Mouse (Mus musculus) lung, postnatal 0 days (tissue): Measurements from ENCODE around the gene Cpd. TPM values are rescaled to one million over a fixed set of nuclear protein-coding genes. Genes with fewer than 3 reads are reported as not detected.
A peak's percentile ranks its signal among the peaks of the same experiment; 100 is the strongest.

ENCODE experiments used
- ATAC-seq: fragments of 200-750 bp; cut with Nextera tagmentation; 2 replicates; pipeline ENCODE4 v1.8.0; 2017; ENCODE audit warnings: moderate library complexity
- DNase-seq: peaks from one replicate; pipeline ENCODE4 v3.0.0-alpha.2; 2016; ENCODE audit warnings: low spot score
- H3K27ac ChIP-seq: fragments of 300-500 bp; sonication (generic); 2 replicates; pipeline ENCODE4 v1.5.1; 2014; ENCODE audit warnings: antibody characterized with exemption, mild to moderate bottlenecking, low read length, mixed read lengths
- H3K27me3 ChIP-seq: fragments of 300-500 bp; sonication (generic); replicated peaks from 2 replicates; pipeline ENCODE4 v1.6.1; 2014; ENCODE audit warnings: low read length, mixed read lengths; ENCODE audit not compliant: insufficient read depth
- H3K36me3 ChIP-seq: fragments of 300-500 bp; sonication (generic); 2 replicates; pipeline ENCODE4 v1.6.1; 2014; ENCODE audit warnings: low read length, mixed read lengths; ENCODE audit not compliant: insufficient read depth
- H3K4me1 ChIP-seq: fragments of 300-500 bp; sonication (generic); 2 replicates; pipeline ENCODE4 v1.6.1; 2014; ENCODE audit warnings: antibody characterized with exemption, low read depth, low read length, mixed read lengths; ENCODE audit not compliant: insufficient read depth
- H3K4me2 ChIP-seq: fragments of 300-500 bp; sonication (generic); replicated peaks from 2 replicates; pipeline ENCODE4 v1.6.1; 2014; ENCODE audit warnings: low read depth, mild to moderate bottlenecking, low read length, moderate library complexity, mixed read lengths
- H3K4me3 ChIP-seq: fragments of 300-500 bp; sonication (generic); 2 replicates; pipeline ENCODE4 v1.5.1; 2014; ENCODE audit warnings: low read depth, low read length
- H3K9ac ChIP-seq: fragments of 300-500 bp; sonication (generic); replicated peaks from 2 replicates; pipeline ENCODE4 v1.6.1; 2014; ENCODE audit warnings: low read depth, mild to moderate bottlenecking
- H3K9me3 ChIP-seq: fragments of 300-500 bp; sonication (generic); 2 replicates; pipeline ENCODE4 v1.6.1; 2016; ENCODE audit warnings: low read length, mixed read lengths
- CTCF ChIP-seq: IDR thresholded peaks from 2 replicates; pipeline ENCODE4 v1.5.1; 2016; ENCODE audit warnings: antibody characterized with exemption, mild to moderate bottlenecking
- EP300 ChIP-seq: IDR thresholded peaks from 2 replicates; pipeline ENCODE4 v1.6.1; 2016; ENCODE audit warnings: antibody characterized with exemption, mild to moderate bottlenecking, control low read depth
- WGBS: fragments of 180-500 bp; shearing (Covaris S2); extraction: QIAGEN DNeasy Blood & Tissue Kit; methylation state at CpG from one replicate; pipeline ENCODE4 v1.1.7; 2014; 5-methylcytosine and 5-hydroxymethylcytosine counted together
- polyA plus RNA-seq: library from polyadenylated mRNA; unstranded; fragments of >200 nt; fragmentation: Nextera tagmentation; extraction: Ambion mirVana; gene quantifications from 2 replicates; pipeline ENCODE4 v1.2.1, GENCODE M21; 2015

Cpd gene
- polyA plus RNA-seq, 1 experiment from 2014 or later = 15.7 TPM

DNA sequence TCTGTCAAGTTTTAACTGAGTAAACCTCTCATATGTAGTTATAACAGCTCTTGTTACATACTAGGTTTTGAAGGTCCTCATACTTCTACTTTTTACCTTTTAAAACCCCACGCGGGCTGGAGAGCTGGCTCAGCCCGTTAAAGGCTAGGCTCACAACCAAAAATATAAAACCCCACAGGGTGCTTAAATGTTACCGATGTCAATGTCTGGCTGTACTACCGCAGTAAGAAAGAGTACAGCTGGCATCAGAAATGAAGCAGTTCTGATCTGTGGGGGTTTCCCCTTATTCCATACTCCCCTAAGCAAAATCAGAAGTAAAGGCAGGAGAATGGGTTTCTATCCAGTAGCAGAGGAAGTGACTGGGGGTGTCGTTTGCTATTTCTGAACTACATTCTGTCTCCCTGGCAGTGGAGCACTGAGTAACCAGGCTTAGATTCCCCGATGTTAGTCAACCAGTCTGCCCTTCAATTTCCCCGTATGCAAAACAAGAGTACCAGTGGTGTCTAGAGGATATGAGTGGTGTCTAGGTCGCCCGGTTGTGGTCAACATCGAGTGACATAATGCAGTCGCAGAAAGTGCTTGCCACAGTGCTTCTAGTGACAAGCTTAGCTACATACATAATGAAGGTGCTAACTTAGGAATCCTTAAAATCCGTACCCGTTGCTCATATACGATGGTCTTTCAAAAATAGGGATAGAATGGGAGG, 1.4 kb downstream of the Cpd start:
- peak; percentile 52 for DNase-seq
- peak overlapping the region; percentile 93 for H3K4me2 ChIP-seq
- WGBS = 10% methylated on average over 15 of the region's 15 CpGs
- H3K27ac ChIP-seq = peak overlapping the region; percentile 91; the same call in 1 of the 2 replicates
- TF ChIP-seq EP300 = no peak
- no peak for TF ChIP-seq CTCF
- no peak for ATAC-seq
- H3K4me1 ChIP-seq = peaks cover 13% of the 10 kb centered on the region; the same call in 1 of the 2 replicates
- H3K9me3 ChIP-seq = no peaks in the 10 kb centered on the region
- peak overlapping the region; percentile 76 for H3K9ac ChIP-seq
- H3K27me3 ChIP-seq = no peaks in the 10 kb centered on the region
- H3K4me3 ChIP-seq = peak overlapping the region; percentile 93
- no peaks in the 10 kb centered on the region for H3K36me3 ChIP-seq

DNA sequence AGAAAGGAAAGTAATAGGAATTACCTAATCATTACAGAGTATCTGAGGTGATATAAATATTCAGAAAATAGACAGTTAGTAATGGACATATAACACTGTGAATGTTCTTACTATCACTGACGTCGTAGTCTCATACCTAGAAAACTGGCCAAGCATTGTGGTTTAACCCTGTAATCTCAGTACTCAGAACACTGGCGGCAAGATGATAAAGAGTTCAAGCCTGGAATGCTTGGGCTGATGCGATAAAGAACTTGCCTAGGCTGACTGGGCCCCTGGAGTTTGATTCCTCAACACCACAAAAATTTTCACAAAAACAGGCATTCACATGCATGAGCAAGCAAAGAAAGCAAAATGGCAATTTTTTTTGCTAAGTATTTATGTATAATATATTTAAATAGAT, 8.2 kb downstream of the Cpd start:
- H3K4me1 ChIP-seq = no peaks in the 10 kb centered on the region
- H3K36me3 ChIP-seq = peaks cover 4% of the 10 kb centered on the region; the same call in 1 of the 2 replicates
- H3K27me3 ChIP-seq = no peaks in the 10 kb centered on the region
- no peak for TF ChIP-seq CTCF
- no peak for TF ChIP-seq EP300
- H3K9ac ChIP-seq = no peak overlapping the region
- ATAC-seq (no peak), DNase-seq (no peak)
- no peak overlapping the region for H3K4me2 ChIP-seq
- WGBS = 75% methylated on average over 4 of the region's 4 CpGs
- no peak overlapping the region for H3K4me3 ChIP-seq
- H3K9me3 ChIP-seq = no peaks in the 10 kb centered on the region
- no peak overlapping the region for H3K27ac ChIP-seq

DNA sequence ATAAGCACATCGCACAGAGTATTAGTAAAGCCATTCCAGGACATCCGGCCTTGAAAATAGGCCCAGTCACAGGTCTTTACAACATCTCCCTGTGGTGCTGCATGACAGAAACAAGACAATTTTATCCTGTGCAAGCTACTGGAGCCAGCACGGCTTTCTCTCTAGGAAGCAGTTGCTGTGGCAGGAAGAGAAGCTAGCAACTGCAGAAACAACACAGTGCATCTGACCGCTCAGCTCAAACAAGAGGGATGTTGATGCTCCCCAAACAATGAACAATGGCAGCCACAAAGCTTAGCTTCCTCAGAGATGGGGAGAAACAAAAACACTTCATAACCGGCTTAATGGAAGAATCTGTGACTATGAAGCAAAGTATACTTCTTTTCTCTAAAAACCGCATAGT, 10.5 kb downstream of the Cpd start:
- Histone ChIP-seq H3K27me3 (no peaks in the 10 kb centered on the region), H3K27ac (no peak overlapping the region), H3K4me1 (no peaks in the 10 kb centered on the region), H3K9ac (no peak overlapping the region), H3K9me3 (no peaks in the 10 kb centered on the region), H3K4me3 (no peak overlapping the region), H3K36me3 (peaks cover 4% of the 10 kb centered on the region; the same call in 1 of the 2 replicates), H3K4me2 (no peak overlapping the region)
- peak; percentile 30; the same call in 1 of the 2 replicates for ATAC-seq
- TF ChIP-seq CTCF (no peak), EP300 (no peak)
- DNase-seq = no peak
- WGBS = 57% methylated on average over 6 of the region's 6 CpGs

DNA sequence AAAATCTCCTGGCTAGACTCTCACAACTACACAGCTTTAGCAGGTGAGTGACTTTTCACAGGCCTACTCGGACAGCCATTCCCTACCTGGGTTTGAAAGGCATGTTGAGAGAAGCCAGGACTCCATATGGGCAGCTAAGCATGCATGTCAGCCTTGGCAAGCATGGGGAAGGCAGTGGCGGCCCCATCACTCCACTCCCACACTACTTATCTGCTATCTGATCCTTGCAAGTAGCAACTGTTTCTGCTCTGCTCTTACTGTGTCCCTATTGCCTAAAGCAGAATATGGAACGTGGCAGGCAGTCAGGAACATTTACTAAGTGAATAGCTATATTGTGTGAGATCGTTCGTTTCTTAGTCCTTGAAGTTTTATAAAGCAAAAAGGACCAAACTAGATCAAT, 10.9 kb downstream of the Cpd start:
- H3K4me1 ChIP-seq = no peaks in the 10 kb centered on the region
- H3K27ac ChIP-seq = no peak overlapping the region
- no peaks in the 10 kb centered on the region for H3K27me3 ChIP-seq
- no peaks in the 10 kb centered on the region for H3K9me3 ChIP-seq
- H3K36me3 ChIP-seq = peaks cover 4% of the 10 kb centered on the region; the same call in 1 of the 2 replicates
- no peak overlapping the region for H3K4me2 ChIP-seq
- no peak overlapping the region for H3K4me3 ChIP-seq
- ATAC-seq (no peak), DNase-seq (no peak)
- 76% methylated on average over 5 of the region's 5 CpGs for WGBS
- no peak overlapping the region for H3K9ac ChIP-seq
- TF ChIP-seq EP300 (no peak), CTCF (no peak)

DNA sequence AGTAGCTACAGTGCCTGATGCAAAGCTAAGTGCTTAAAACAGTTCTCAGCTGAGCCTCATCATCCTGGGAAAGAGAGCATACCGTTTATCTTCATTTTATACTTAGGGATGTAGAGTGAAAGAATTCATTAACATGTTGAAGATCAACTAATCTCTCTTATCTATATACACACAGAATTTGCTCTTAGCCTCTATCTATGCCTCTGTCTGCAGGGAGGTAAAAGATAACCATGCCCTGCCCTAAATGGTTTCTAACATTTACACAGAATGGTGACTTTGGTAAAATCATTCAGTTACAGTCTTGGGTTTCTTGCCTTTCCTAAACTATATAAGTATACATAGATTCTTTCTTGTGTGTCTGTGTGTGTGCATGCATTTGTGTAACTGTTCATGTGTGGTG, 12.2 kb downstream of the Cpd start:
- H3K27ac ChIP-seq = no peak overlapping the region
- no peak for ATAC-seq
- H3K4me2 ChIP-seq = no peak overlapping the region

DNA sequence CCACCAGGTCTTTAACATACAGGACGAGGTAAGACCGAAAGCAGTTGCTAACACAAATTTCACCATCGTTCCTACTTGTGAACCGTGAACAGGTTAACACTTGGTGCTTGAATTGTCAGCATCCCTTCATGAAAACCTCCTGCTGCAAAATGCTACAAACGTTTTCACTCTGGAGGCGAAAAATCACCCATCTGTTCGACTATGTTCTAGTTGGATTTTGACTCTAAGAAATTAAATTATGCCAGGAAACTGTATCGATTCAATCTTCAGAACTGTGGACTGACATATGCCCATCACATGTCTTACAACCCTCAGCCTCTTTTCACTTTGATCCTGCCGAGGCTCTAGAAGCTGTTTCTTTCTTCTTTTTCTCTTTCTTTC, 21.9 kb downstream of the Cpd start:
- Histone ChIP-seq H3K27ac (no peak overlapping the region), H3K4me2 (no peak overlapping the region), H3K9me3 (no peaks in the 10 kb centered on the region), H3K27me3 (no peaks in the 10 kb centered on the region), H3K4me3 (no peak overlapping the region), H3K9ac (no peak overlapping the region), H3K36me3 (no peaks in the 10 kb centered on the region), H3K4me1 (no peaks in the 10 kb centered on the region)
- WGBS = 81% methylated on average over 9 of the region's 9 CpGs
- DNase-seq = no peak
- no peak for TF ChIP-seq EP300
- TF ChIP-seq CTCF = no peak
- ATAC-seq = no peak

More for the DNA sequence above, 12.2 kb downstream of the Cpd start:
- H3K4me3 ChIP-seq = no peak overlapping the region
- H3K27me3 ChIP-seq = no peaks in the 10 kb centered on the region
- no peaks in the 10 kb centered on the region for H3K9me3 ChIP-seq
- no peaks in the 10 kb centered on the region for H3K4me1 ChIP-seq
- no peak for TF ChIP-seq CTCF
- no peak for TF ChIP-seq EP300
- H3K36me3 ChIP-seq = peaks cover 2% of the 10 kb centered on the region; the same call in 1 of the 2 replicates
- 55% methylated on average over 1 of the region's 1 CpGs for WGBS
- no peak overlapping the region for H3K9ac ChIP-seq
- DNase-seq = no peak
